Mouse (Mus musculus) forebrain, embryonic 13.5 days (tissue): ENCODE measurements at regions not wholly inside any gene's neighbourhood (a gene's known extent, or its start where the extent isn't known, plus 50 kb on each side); places are given as distances from the start of the nearest gene placed in this dataset.

Source experiments
- ATAC-seq: fragments of 200-750 bp; cut with Nextera tagmentation; 2 replicates; pipeline ENCODE4 v1.8.0; 2017
- H3K27ac ChIP-seq: fragments of 300-500 bp; sonication (generic); 2 replicates; pipeline ENCODE4 v1.5.1; 2015; ENCODE audit warnings: inconsistent platforms, mild to moderate bottlenecking, moderate library complexity
- H3K27me3 ChIP-seq: fragments of 300-500 bp; sonication (generic); 2 replicates; pipeline ENCODE4 v1.6.1; 2015; ENCODE audit warnings: mild to moderate bottlenecking, inconsistent platforms
- H3K36me3 ChIP-seq: fragments of 300-500 bp; sonication (generic); 2 replicates; pipeline ENCODE4 v1.6.1; 2015; ENCODE audit warnings: mild to moderate bottlenecking, inconsistent platforms; ENCODE audit not compliant: poor library complexity, severe bottlenecking
- H3K4me1 ChIP-seq: fragments of 300-500 bp; sonication (generic); 2 replicates; pipeline ENCODE4 v1.6.1; 2015; ENCODE audit warnings: inconsistent platforms
- H3K4me2 ChIP-seq: fragments of 300-500 bp; sonication (generic); 2 replicates; pipeline ENCODE4 v1.6.1; 2015; ENCODE audit warnings: inconsistent platforms, mild to moderate bottlenecking, moderate library complexity
- H3K4me3 ChIP-seq: fragments of 300-500 bp; sonication (generic); 2 replicates; pipeline ENCODE4 v1.5.1; 2015; ENCODE audit warnings: mild to moderate bottlenecking, inconsistent platforms
- H3K9ac ChIP-seq: fragments of 300-500 bp; sonication (generic); 2 replicates; pipeline ENCODE4 v1.6.1; 2015; ENCODE audit warnings: mild to moderate bottlenecking, inconsistent platforms
- H3K9me3 ChIP-seq: fragments of 300-500 bp; sonication (generic); replicated peaks from 2 replicates; pipeline ENCODE4 v1.6.1; 2016; ENCODE audit warnings: inconsistent platforms
- WGBS: fragments of 180-500 bp; shearing (Covaris S2); methylation state at CpG from one replicate; pipeline ENCODE4 v1.1.7; 2015; 5-methylcytosine and 5-hydroxymethylcytosine counted together

GRCm38 (mm10) chr16:29842071-29842470 is 222.1 kb upstream of the Hes1 start:
- 83% methylated on average over 4 of the region's 4 CpGs for WGBS
- H3K27me3 ChIP-seq, result peaks cover 9% of the 10 kb centered on the region; the same call in 1 of the 2 replicates
- no peaks in the 10 kb centered on the region for H3K36me3 ChIP-seq

GRCm38 (mm10) chr16:29843490-29843889 is 220.7 kb upstream of the Hes1 start:
- no peak overlapping the region for H3K9ac ChIP-seq
- no peak overlapping the region for H3K4me2 ChIP-seq
- H3K9me3 ChIP-seq, result no peaks in the 10 kb centered on the region
- 88% methylated on average over 7 of the region's 7 CpGs for WGBS
- ATAC-seq, result no peak
- no peaks in the 10 kb centered on the region for H3K36me3 ChIP-seq
- H3K4me1 ChIP-seq, result peaks cover 31% of the 10 kb centered on the region
- peaks cover 6% of the 10 kb centered on the region; the same call in 1 of the 2 replicates for H3K27me3 ChIP-seq
- H3K27ac ChIP-seq, result no peak overlapping the region
- no peak overlapping the region for H3K4me3 ChIP-seq

More at GRCm38 (mm10) chr16:29842071-29842470, 222.1 kb upstream of the Hes1 start:
- Histone ChIP-seq H3K4me3 (no peak overlapping the region), H3K27ac (no peak overlapping the region), H3K4me2 (no peak overlapping the region), H3K9me3 (no peaks in the 10 kb centered on the region), H3K9ac (no peak overlapping the region), H3K4me1 (peaks cover 42% of the 10 kb centered on the region)
- no peak for ATAC-seq

GRCm38 (mm10) chr16:29844706-29845596 is 219.2 kb upstream of the Hes1 start:
- Histone ChIP-seq H3K36me3 (no peaks in the 10 kb centered on the region), H3K9ac (no peak overlapping the region), H3K9me3 (no peaks in the 10 kb centered on the region), H3K27me3 (peaks cover 5% of the 10 kb centered on the region; the same call in 1 of the 2 replicates), H3K27ac (no peak overlapping the region), H3K4me3 (no peak overlapping the region), H3K4me1 (peaks cover 18% of the 10 kb centered on the region), H3K4me2 (no peak overlapping the region)
- ATAC-seq, result no peak
- WGBS, result 24% methylated on average over 11 of the region's 12 CpGs

DNA sequence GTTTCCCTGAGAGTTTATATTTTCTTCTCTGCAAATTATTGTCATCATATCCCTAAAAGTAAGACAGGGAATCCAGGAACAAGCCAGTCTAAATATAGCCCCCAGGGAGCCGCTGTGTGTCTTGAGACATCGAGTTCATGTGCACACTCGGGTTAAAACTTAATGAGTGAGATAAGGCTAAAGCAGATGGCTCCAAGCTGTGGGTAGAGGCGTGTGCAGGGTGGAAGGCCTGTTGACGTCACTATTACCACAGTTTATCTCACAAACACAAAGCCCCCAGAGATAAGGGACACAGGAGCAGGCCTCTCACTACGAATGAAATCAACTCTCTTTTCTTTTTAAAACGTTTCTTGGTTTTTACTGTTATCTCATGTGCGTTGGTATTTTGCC is 218.6 kb upstream of the Hes1 start:
- WGBS, result 57% methylated on average over 8 of the region's 8 CpGs
- Histone ChIP-seq H3K4me1 (peaks cover 14% of the 10 kb centered on the region), H3K36me3 (no peaks in the 10 kb centered on the region), H3K4me2 (no peak overlapping the region), H3K27me3 (no peaks in the 10 kb centered on the region), H3K9ac (no peak overlapping the region), H3K27ac (no peak overlapping the region), H3K4me3 (no peak overlapping the region), H3K9me3 (no peaks in the 10 kb centered on the region)
- ATAC-seq, result no peak

- Histone ChIP-seq H3K4me3 (no peak overlapping the region), H3K36me3 (no peaks in the 10 kb centered on the region), H3K4me1 (peaks cover 14% of the 10 kb centered on the region), H3K9me3 (no peaks in the 10 kb centered on the region), H3K9ac (no peak overlapping the region), H3K4me2 (no peak overlapping the region), H3K27me3 (no peaks in the 10 kb centered on the region), H3K27ac (no peak overlapping the region)
- WGBS, result 52% methylated on average over 1 of the region's 1 CpGs
- no peak for ATAC-seq
These were observed 217.1 kb upstream of the Hes1 start for GRCm38 (mm10) chr16:29847059-29847458.

DNA sequence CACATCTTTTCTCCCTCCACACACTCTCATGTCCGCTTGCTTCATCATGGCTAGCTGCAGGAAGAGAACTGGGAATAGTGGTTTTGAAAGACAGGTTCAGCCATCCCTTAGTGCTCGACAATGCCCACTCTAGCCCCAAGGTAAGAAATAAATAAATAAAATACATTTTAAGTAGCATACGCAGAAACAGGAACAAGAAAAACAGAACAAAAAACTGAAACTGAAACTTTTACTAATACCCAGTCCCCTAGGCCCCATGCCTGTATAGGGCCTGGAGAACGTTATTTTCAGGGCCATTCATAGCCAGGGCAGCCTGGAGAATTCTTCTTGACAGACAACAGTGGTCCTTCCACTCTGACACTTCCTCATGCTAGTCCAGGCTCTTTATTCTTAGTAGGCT is 216.4 kb upstream of the Hes1 start:
- no peak overlapping the region for H3K4me3 ChIP-seq
- no peak overlapping the region for H3K4me2 ChIP-seq
- H3K27me3 ChIP-seq, result no peaks in the 10 kb centered on the region
- H3K36me3 ChIP-seq, result no peaks in the 10 kb centered on the region
- no peak for ATAC-seq
- no peaks in the 10 kb centered on the region for H3K9me3 ChIP-seq
- peaks cover 14% of the 10 kb centered on the region for H3K4me1 ChIP-seq
- H3K27ac ChIP-seq, result no peak overlapping the region
- 82% methylated on average over 4 of the region's 4 CpGs for WGBS
- H3K9ac ChIP-seq, result no peak overlapping the region

GRCm38 (mm10) chr16:29848527-29848926 is 215.7 kb upstream of the Hes1 start:
- Histone ChIP-seq H3K36me3 (no peaks in the 10 kb centered on the region), H3K27ac (no peak overlapping the region), H3K27me3 (no peaks in the 10 kb centered on the region), H3K4me1 (peaks cover 14% of the 10 kb centered on the region), H3K9ac (no peak overlapping the region), H3K4me3 (no peak overlapping the region), H3K4me2 (no peak overlapping the region), H3K9me3 (no peaks in the 10 kb centered on the region)
- ATAC-seq, result no peak
- WGBS, result 89% methylated on average over 12 of the region's 12 CpGs

GRCm38 (mm10) chr16:29849511-29849910 is 214.7 kb upstream of the Hes1 start:
- Histone ChIP-seq H3K9me3 (no peaks in the 10 kb centered on the region), H3K4me2 (no peak overlapping the region), H3K27me3 (no peaks in the 10 kb centered on the region), H3K4me1 (peaks cover 13% of the 10 kb centered on the region), H3K36me3 (no peaks in the 10 kb centered on the region), H3K9ac (no peak overlapping the region), H3K4me3 (no peak overlapping the region), H3K27ac (no peak overlapping the region)
- WGBS, result 77% methylated on average over 7 of the region's 7 CpGs
- ATAC-seq, result no peak

DNA sequence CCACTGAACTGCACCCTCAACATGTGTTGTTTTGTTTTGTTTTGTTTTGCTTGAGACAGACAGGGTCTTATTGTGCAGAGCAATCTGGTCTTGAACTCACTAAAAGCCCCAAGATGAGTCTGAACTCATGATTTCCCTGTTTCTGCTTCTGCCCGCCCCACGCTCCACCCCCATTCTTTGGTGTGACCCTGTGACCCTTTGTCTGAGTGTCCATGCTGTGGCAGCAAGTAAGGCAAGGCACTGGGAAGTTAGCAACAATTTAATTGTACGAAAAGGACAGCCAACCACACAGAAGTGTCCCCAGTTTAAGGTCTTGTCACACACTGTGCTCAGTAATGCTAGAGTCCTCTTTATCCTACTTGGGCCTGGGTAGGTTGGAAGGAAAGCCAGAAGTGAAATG is 213.6 kb upstream of the Hes1 start:
- H3K36me3 ChIP-seq, result no peaks in the 10 kb centered on the region
- H3K9ac ChIP-seq, result no peak overlapping the region
- no peak overlapping the region for H3K27ac ChIP-seq
- 58% methylated on average over 3 of the region's 3 CpGs for WGBS
- H3K27me3 ChIP-seq, result no peaks in the 10 kb centered on the region
- H3K4me1 ChIP-seq, result peaks cover 12% of the 10 kb centered on the region
- no peak overlapping the region for H3K4me3 ChIP-seq
- ATAC-seq, result no peak
- H3K9me3 ChIP-seq, result no peaks in the 10 kb centered on the region
- no peak overlapping the region for H3K4me2 ChIP-seq

GRCm38 (mm10) chr16:29851827-29852226 is 212.4 kb upstream of the Hes1 start:
- no peak for ATAC-seq
- Histone ChIP-seq H3K4me1 (peaks cover 11% of the 10 kb centered on the region), H3K27me3 (no peaks in the 10 kb centered on the region), H3K9me3 (no peaks in the 10 kb centered on the region), H3K4me3 (no peak overlapping the region), H3K27ac (no peak overlapping the region), H3K36me3 (no peaks in the 10 kb centered on the region), H3K4me2 (no peak overlapping the region), H3K9ac (no peak overlapping the region)
- WGBS, result 64% methylated on average over 9 of the region's 9 CpGs

GRCm38 (mm10) chr16:29854805-29855565 is 209.2 kb upstream of the Hes1 start:
- H3K4me3 ChIP-seq, result no peak overlapping the region
- no peak overlapping the region for H3K27ac ChIP-seq
- H3K4me1 ChIP-seq, result peaks cover 12% of the 10 kb centered on the region
- H3K36me3 ChIP-seq, result no peaks in the 10 kb centered on the region
- peaks cover 11% of the 10 kb centered on the region; the same call in 1 of the 2 replicates for H3K27me3 ChIP-seq
- no peaks in the 10 kb centered on the region for H3K9me3 ChIP-seq
- peak; percentile 77 for ATAC-seq
- H3K4me2 ChIP-seq, result no peak overlapping the region
- H3K9ac ChIP-seq, result no peak overlapping the region
- WGBS, result 59% methylated on average over 9 of the region's 9 CpGs

GRCm38 (mm10) chr16:29856545-29856944 is 207.6 kb upstream of the Hes1 start:
- H3K4me2 ChIP-seq, result no peak overlapping the region
- no peaks in the 10 kb centered on the region for H3K36me3 ChIP-seq
- H3K27me3 ChIP-seq, result peaks cover 12% of the 10 kb centered on the region; the same call in 1 of the 2 replicates
- no peaks in the 10 kb centered on the region for H3K9me3 ChIP-seq
- 83% methylated on average over 1 of the region's 1 CpGs for WGBS
- H3K9ac ChIP-seq, result no peak overlapping the region
- peaks cover 28% of the 10 kb centered on the region for H3K4me1 ChIP-seq
- no peak overlapping the region for H3K4me3 ChIP-seq
- no peak for ATAC-seq
- H3K27ac ChIP-seq, result no peak overlapping the region
